Mouse (Mus musculus): Measurements from ENCODE around the gene Tspoap1. TPM values are rescaled to one million over a fixed set of nuclear protein-coding genes. Genes with fewer than 3 reads are reported as not detected.

The Tspoap1 gene
- polyA plus RNA-seq, 1 experiment from 2014 or later = 0.26 TPM

- Histone ChIP-seq H3K9me3 (ENCODE audit: control insufficient read depth, low read length) (no peaks in the 10 kb centered on the region), H3K9ac (ENCODE audit: low read length) (peak overlapping the region; percentile 42; the same call in 1 of the 2 replicates), H3K27me3 (ENCODE audit: control insufficient read depth, insufficient read depth, low read length) (no peaks in the 10 kb centered on the region), H3K4me1 (ENCODE audit: control insufficient read depth in 2 of 2, insufficient read depth in 2 of 2, low read length in 2 of 2) (peaks cover 17 to 23% of the 10 kb centered on the region in 2 experiments), H3K4me3 (ENCODE audit: control insufficient read depth in 1 of 2, insufficient read depth in 1 of 2, low read depth in 1 of 2, low read length in 2 of 2) (no peak overlapping the region), H3K27ac (replicated peaks in 1 of 2; ENCODE audit: control insufficient read depth in 1 of 2, insufficient read depth in 1 of 2, low read depth in 2 of 2, low read length in 2 of 2) (peak overlapping the region; percentile 68 to 71; a peak in 3 of 4 replicates), H3K4me2 (ENCODE audit: low read length) (peak overlapping the region; percentile 33; the same call in 1 of the 2 replicates), H3K36me3 (ENCODE audit: control insufficient read depth, insufficient read depth, low read length) (no peaks in the 10 kb centered on the region)
- ATAC-seq (ENCODE audit: insufficient number of reproducible peaks, insufficient read depth, low FRiP score, low read depth) = no peak; the same call in 1 of the 2 replicates
Observed at GRCm38 (mm10) chr11:87725515-87725914, 34.8 kb upstream of the Tspoap1 start.

GRCm38 (mm10) chr11:87725964-87726562 is 34.3 kb upstream of the Tspoap1 start:
- H3K4me3 ChIP-seq (ENCODE audit: control insufficient read depth in 1 of 2, insufficient read depth in 1 of 2, low read depth in 1 of 2, low read length in 2 of 2) = no peak overlapping the region

GRCm38 (mm10) chr11:87727021-87727420 is 33.3 kb upstream of the Tspoap1 start:
- Histone ChIP-seq H3K9ac (ENCODE audit: low read length) (0 out of 2 replicates have a peak overlapping the region, but pooled peaks have one; percentile 8), H3K27ac (replicated peaks in 1 of 2; ENCODE audit: control insufficient read depth in 1 of 2, insufficient read depth in 1 of 2, low read depth in 2 of 2, low read length in 2 of 2) (peak overlapping the region in 1 of 2 experiments; percentile 68; a peak in 1 of 4 replicates), H3K4me1 (ENCODE audit: control insufficient read depth in 2 of 2, insufficient read depth in 2 of 2, low read length in 2 of 2) (peaks cover 17 to 23% of the 10 kb centered on the region in 2 experiments), H3K36me3 (ENCODE audit: control insufficient read depth, insufficient read depth, low read length) (no peaks in the 10 kb centered on the region), H3K27me3 (ENCODE audit: control insufficient read depth, insufficient read depth, low read length) (no peaks in the 10 kb centered on the region), H3K9me3 (ENCODE audit: control insufficient read depth, low read length) (no peaks in the 10 kb centered on the region), H3K4me3 (ENCODE audit: control insufficient read depth in 1 of 2, insufficient read depth in 1 of 2, low read depth in 1 of 2, low read length in 2 of 2) (no peak overlapping the region), H3K4me2 (ENCODE audit: low read length) (no peak overlapping the region)
- WGBS = 60% methylated on average over 11 of the region's 11 CpGs
- no peak for ATAC-seq (ENCODE audit: insufficient number of reproducible peaks, insufficient read depth, low FRiP score, low read depth)

More at GRCm38 (mm10) chr11:87725964-87726562, 34.3 kb upstream of the Tspoap1 start:
- 6% methylated on average over 6 of the region's 6 CpGs for WGBS
- H3K9ac ChIP-seq (ENCODE audit: low read length) = peak overlapping the region; percentile 42; the same call in 1 of the 2 replicates
- peak overlapping the region; percentile 33 for H3K4me2 ChIP-seq (ENCODE audit: low read length)
- no peaks in the 10 kb centered on the region for H3K36me3 ChIP-seq (ENCODE audit: control insufficient read depth, insufficient read depth, low read length)
- ATAC-seq (ENCODE audit: insufficient number of reproducible peaks, insufficient read depth, low FRiP score, low read depth) = peak; percentile 49
- peak overlapping the region; percentile 68 to 71; a peak in 3 of 4 replicates for H3K27ac ChIP-seq (replicated peaks in 1 of 2; ENCODE audit: control insufficient read depth in 1 of 2, insufficient read depth in 1 of 2, low read depth in 2 of 2, low read length in 2 of 2)
- no peaks in the 10 kb centered on the region for H3K27me3 ChIP-seq (ENCODE audit: control insufficient read depth, insufficient read depth, low read length)
- peaks cover 17 to 23% of the 10 kb centered on the region in 2 experiments for H3K4me1 ChIP-seq (ENCODE audit: control insufficient read depth in 2 of 2, insufficient read depth in 2 of 2, low read length in 2 of 2)
- H3K9me3 ChIP-seq (ENCODE audit: control insufficient read depth, low read length) = no peaks in the 10 kb centered on the region

- Histone ChIP-seq H3K4me1 (ENCODE audit: control insufficient read depth in 2 of 2, insufficient read depth in 2 of 2, low read length in 2 of 2) (peaks cover 17 to 23% of the 10 kb centered on the region in 2 experiments), H3K9ac (ENCODE audit: low read length) (no peak overlapping the region), H3K9me3 (ENCODE audit: control insufficient read depth, low read length) (no peaks in the 10 kb centered on the region), H3K27ac (replicated peaks in 1 of 2; ENCODE audit: control insufficient read depth in 1 of 2, insufficient read depth in 1 of 2, low read depth in 2 of 2, low read length in 2 of 2) (no peak overlapping the region), H3K27me3 (ENCODE audit: control insufficient read depth, insufficient read depth, low read length) (no peaks in the 10 kb centered on the region), H3K4me3 (ENCODE audit: control insufficient read depth in 1 of 2, insufficient read depth in 1 of 2, low read depth in 1 of 2, low read length in 2 of 2) (no peak overlapping the region), H3K36me3 (ENCODE audit: control insufficient read depth, insufficient read depth, low read length) (no peaks in the 10 kb centered on the region), H3K4me2 (ENCODE audit: low read length) (no peak overlapping the region)
- WGBS = 78% methylated on average over 4 of the region's 4 CpGs
- no peak for ATAC-seq (ENCODE audit: insufficient number of reproducible peaks, insufficient read depth, low FRiP score, low read depth)
Observed at GRCm38 (mm10) chr11:87727471-87727870, 32.9 kb upstream of the Tspoap1 start.

- H3K9me3 ChIP-seq (ENCODE audit: control insufficient read depth, low read length) = no peaks in the 10 kb centered on the region
- no peak overlapping the region for H3K4me2 ChIP-seq (ENCODE audit: low read length)
- ATAC-seq (ENCODE audit: insufficient number of reproducible peaks, insufficient read depth, low FRiP score, low read depth) = no peak
- 69% methylated on average over 18 of the region's 18 CpGs for WGBS
- no peak overlapping the region for H3K4me3 ChIP-seq (ENCODE audit: control insufficient read depth in 1 of 2, insufficient read depth in 1 of 2, low read depth in 1 of 2, low read length in 2 of 2)
- no peak overlapping the region for H3K27ac ChIP-seq (replicated peaks in 1 of 2; ENCODE audit: control insufficient read depth in 1 of 2, insufficient read depth in 1 of 2, low read depth in 2 of 2, low read length in 2 of 2)
- H3K36me3 ChIP-seq (ENCODE audit: control insufficient read depth, insufficient read depth, low read length) = no peaks in the 10 kb centered on the region
- no peak overlapping the region for H3K9ac ChIP-seq (ENCODE audit: low read length)
- H3K4me1 ChIP-seq (ENCODE audit: control insufficient read depth in 2 of 2, insufficient read depth in 2 of 2, low read length in 2 of 2) = peaks cover 17 to 23% of the 10 kb centered on the region in 2 experiments
- H3K27me3 ChIP-seq (ENCODE audit: control insufficient read depth, insufficient read depth, low read length) = no peaks in the 10 kb centered on the region
Observed at GRCm38 (mm10) chr11:87728850-87729592, 31.3 kb upstream of the Tspoap1 start.

GRCm38 (mm10) chr11:87729593-87730185 is 30.7 kb upstream of the Tspoap1 start:
- no peaks in the 10 kb centered on the region for H3K27me3 ChIP-seq (ENCODE audit: control insufficient read depth, insufficient read depth, low read length)
- no peak overlapping the region for H3K27ac ChIP-seq (replicated peaks in 1 of 2; ENCODE audit: control insufficient read depth in 1 of 2, insufficient read depth in 1 of 2, low read depth in 2 of 2, low read length in 2 of 2)
- ATAC-seq (ENCODE audit: insufficient number of reproducible peaks, insufficient read depth, low FRiP score, low read depth) = no peak
- no peaks in the 10 kb centered on the region for H3K36me3 ChIP-seq (ENCODE audit: control insufficient read depth, insufficient read depth, low read length)
- no peak overlapping the region for H3K9ac ChIP-seq (ENCODE audit: low read length)
- no peak overlapping the region for H3K4me3 ChIP-seq (ENCODE audit: control insufficient read depth in 1 of 2, insufficient read depth in 1 of 2, low read depth in 1 of 2, low read length in 2 of 2)
- 57% methylated on average over 13 of the region's 13 CpGs for WGBS
- H3K9me3 ChIP-seq (ENCODE audit: control insufficient read depth, low read length) = no peaks in the 10 kb centered on the region
- H3K4me2 ChIP-seq (ENCODE audit: low read length) = no peak overlapping the region
- peaks cover 17 to 24% of the 10 kb centered on the region in 2 experiments for H3K4me1 ChIP-seq (ENCODE audit: control insufficient read depth in 2 of 2, insufficient read depth in 2 of 2, low read length in 2 of 2)

GRCm38 (mm10) chr11:87730652-87731310 is 29.6 kb upstream of the Tspoap1 start:
- H3K27ac ChIP-seq (replicated peaks in 1 of 2; ENCODE audit: control insufficient read depth in 1 of 2, insufficient read depth in 1 of 2, low read depth in 2 of 2, low read length in 2 of 2) = no peak overlapping the region
- no peaks in the 10 kb centered on the region for H3K36me3 ChIP-seq (ENCODE audit: control insufficient read depth, insufficient read depth, low read length)
- H3K27me3 ChIP-seq (ENCODE audit: control insufficient read depth, insufficient read depth, low read length) = no peaks in the 10 kb centered on the region
- no peak overlapping the region for H3K9ac ChIP-seq (ENCODE audit: low read length)
- ATAC-seq (ENCODE audit: insufficient number of reproducible peaks, insufficient read depth, low FRiP score, low read depth) = no peak
- no peak overlapping the region for H3K4me2 ChIP-seq (ENCODE audit: low read length)
- peaks cover 12 to 20% of the 10 kb centered on the region in 2 experiments for H3K4me1 ChIP-seq (ENCODE audit: control insufficient read depth in 2 of 2, insufficient read depth in 2 of 2, low read length in 2 of 2)
- no peak overlapping the region for H3K4me3 ChIP-seq (ENCODE audit: control insufficient read depth in 1 of 2, insufficient read depth in 1 of 2, low read depth in 1 of 2, low read length in 2 of 2)
- no peaks in the 10 kb centered on the region for H3K9me3 ChIP-seq (ENCODE audit: control insufficient read depth, low read length)
- WGBS = 76% methylated on average over 10 of the region's 10 CpGs
